Mouse (Mus musculus): Measurements from ENCODE around the gene Phkg1.
"Not testable (repeated sequence)": the region's sequence is repeated elsewhere in the genome, so short reads cannot be mapped to it uniquely, and the experiment has no call there.

The Phkg1 gene

GRCm38 (mm10) chr5:129907775-129908174 lies 9.4 kb upstream of the Phkg1 start:
- no peak for DNase-seq (ENCODE audit: low spot score)

GRCm38 (mm10) chr5:129895198-129896088 lies 2.9 kb downstream of the Phkg1 start, which contains the start of gene Zbed5:
Gene Zbed5 (plus strand): TSS chr5:129895723.
- peak; percentile 75 for DNase-seq (ENCODE audit: low spot score)

GRCm38 (mm10) chr5:129890390-129890789 lies 8.0 kb downstream of the Phkg1 start:
- not testable (repeated sequence) for DNase-seq (ENCODE audit: low spot score)

- peak; percentile 84 for DNase-seq (ENCODE audit: low spot score)
Measured at GRCm38 (mm10) chr5:129886911-129887636, 11.3 kb downstream of the Phkg1 start, which contains the start of gene Chchd2. Gene Chchd2 (minus strand): TSS chr5:129887470.

- DNase-seq (ENCODE audit: low spot score) = no peak
Measured at GRCm38 (mm10) chr5:129886271-129886670, 12.1 kb downstream of the Phkg1 start.

- DNase-seq (ENCODE audit: low spot score) = no peak
Measured at GRCm38 (mm10) chr5:129879888-129880287, 18.5 kb downstream of the Phkg1 start.

GRCm38 (mm10) chr5:129878946-129879345 lies 19.4 kb downstream of the Phkg1 start:
- no peak for DNase-seq (ENCODE audit: low spot score)

- DNase-seq (ENCODE audit: low spot score) = no peak
Measured at GRCm38 (mm10) chr5:129877731-129878455, 20.5 kb downstream of the Phkg1 start.

- no peak for DNase-seq (ENCODE audit: low spot score)
Measured at GRCm38 (mm10) chr5:129875098-129875497, 23.3 kb downstream of the Phkg1 start.

GRCm38 (mm10) chr5:129873942-129874341 lies 24.4 kb downstream of the Phkg1 start:
- DNase-seq (ENCODE audit: low spot score) = no peak

- DNase-seq (ENCODE audit: low spot score) = no peak
Measured at GRCm38 (mm10) chr5:129871238-129871637, 27.1 kb downstream of the Phkg1 start.

- no peak for DNase-seq (ENCODE audit: low spot score)
Measured at GRCm38 (mm10) chr5:129869238-129869995, 28.9 kb downstream of the Phkg1 start.

- no peak for DNase-seq (ENCODE audit: low spot score)
Measured at GRCm38 (mm10) chr5:129865841-129866240, 32.5 kb downstream of the Phkg1 start.

- peak; percentile 29 for DNase-seq (ENCODE audit: low spot score)
Measured at GRCm38 (mm10) chr5:129864467-129864866, 33.9 kb downstream of the Phkg1 start.

GRCm38 (mm10) chr5:129862325-129862724 lies 36.0 kb downstream of the Phkg1 start:
- DNase-seq (ENCODE audit: low spot score) = no peak

GRCm38 (mm10) chr5:129856414-129856813 lies 41.9 kb downstream of the Phkg1 start:
- no peak for DNase-seq (ENCODE audit: low spot score)

- no peak for DNase-seq (ENCODE audit: low spot score)
Measured at GRCm38 (mm10) chr5:129855163-129855562, 43.2 kb downstream of the Phkg1 start.

GRCm38 (mm10) chr5:129847558-129847820 lies 50.9 kb downstream of the Phkg1 start:
- DNase-seq (ENCODE audit: low spot score) = no peak

- DNase-seq (ENCODE audit: low spot score) = peak; percentile 97
Measured at GRCm38 (mm10) chr5:129846752-129847557, 51.4 kb downstream of the Phkg1 start, which contains the start of gene Sumf2. Gene Sumf2 (plus strand): TSS chr5:129846986.

GRCm38 (mm10) chr5:129844848-129845247 lies 53.5 kb downstream of the Phkg1 start:
- no peak for DNase-seq (ENCODE audit: low spot score)
